Mouse (Mus musculus) embryonic fibroblast, embryonic 13.5 days (primary cell): ENCODE data around the gene A830031A19Rik.

Experiments
- CTCF ChIP-seq: IDR thresholded peaks from 2 replicates; pipeline ENCODE4 v1.5.1; 2011; ENCODE audit warnings: mild to moderate bottlenecking, control low read depth, low read length, moderate library complexity, borderline replicate concordance; ENCODE audit not compliant: insufficient read depth
- POLR2A ChIP-seq: IDR thresholded peaks from 2 replicates; pipeline ENCODE4 v1.6.1; 2011; ENCODE audit warnings: low read depth, mild to moderate bottlenecking, control low read depth, low read length, moderate library complexity

DNA sequence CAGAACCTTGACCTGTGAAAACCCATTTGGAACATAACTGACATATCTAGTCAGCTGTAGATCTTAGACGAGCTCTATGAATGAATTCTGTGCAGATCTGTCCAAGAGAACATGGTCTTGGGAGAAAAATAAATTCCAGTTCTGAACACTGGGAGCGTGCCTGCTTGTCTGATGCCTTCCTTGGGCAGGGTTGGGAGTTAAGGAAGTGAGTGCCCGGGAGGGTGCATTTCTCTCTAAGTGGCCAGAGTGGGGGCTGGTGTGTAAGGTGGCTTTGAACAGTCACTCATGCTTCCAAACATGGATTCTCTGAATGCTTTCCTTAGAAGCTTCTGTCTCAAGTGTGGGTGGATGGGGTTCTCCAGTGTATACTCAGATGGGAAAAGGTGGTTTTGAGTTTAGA is 34.1 kb upstream of the A830031A19Rik start:
- TF ChIP-seq POLR2A (no peak), CTCF (no peak)
